Mouse (Mus musculus) lung, embryonic 16.5 days (tissue): ENCODE data around the gene B4galt5. TPM values are rescaled to one million over a fixed set of nuclear protein-coding genes. Genes with fewer than 3 reads are reported as not detected.
A peak's percentile ranks its signal among the peaks of the same experiment; 100 is the strongest.

ENCODE experiments used
- ATAC-seq: fragments of 200-750 bp; cut with Nextera tagmentation; 2 replicates; pipeline ENCODE4 v1.8.0; 2017; ENCODE audit warnings: low read depth, mild to moderate bottlenecking, moderate library complexity
- H3K27ac ChIP-seq: fragments of 300-500 bp; sonication (generic); 2 replicates; pipeline ENCODE4 v1.5.1; 2014; ENCODE audit warnings: mild to moderate bottlenecking, control low read depth, low read length
- H3K27me3 ChIP-seq: fragments of 300-500 bp; sonication (generic); 2 replicates; pipeline ENCODE4 v1.6.1; 2014; ENCODE audit warnings: low read depth, low read length, mixed read lengths; ENCODE audit not compliant: control insufficient read depth, insufficient read depth
- H3K36me3 ChIP-seq: fragments of 300-500 bp; sonication (generic); 2 replicates; pipeline ENCODE4 v1.6.1; 2014; ENCODE audit warnings: low read length; ENCODE audit not compliant: control insufficient read depth, insufficient read depth
- H3K4me1 ChIP-seq: fragments of 300-500 bp; sonication (generic); replicated peaks from 2 replicates; pipeline ENCODE4 v1.6.1; 2014; ENCODE audit warnings: low read length, mixed read lengths; ENCODE audit not compliant: control insufficient read depth, insufficient read depth
- H3K4me2 ChIP-seq: fragments of 300-500 bp; sonication (generic); 2 replicates; pipeline ENCODE4 v1.6.1; 2014; ENCODE audit warnings: low read depth, low read length, control low read depth
- H3K4me3 ChIP-seq: fragments of 300-500 bp; sonication (generic); 2 replicates; pipeline ENCODE4 v1.5.1; 2014; ENCODE audit warnings: mild to moderate bottlenecking, low read length, control low read depth
- H3K9ac ChIP-seq: fragments of 300-500 bp; sonication (generic); 2 replicates; pipeline ENCODE4 v1.6.1; 2014; ENCODE audit warnings: low read length, control low read depth
- H3K9me3 ChIP-seq: fragments of 300-500 bp; sonication (generic); 2 replicates; pipeline ENCODE4 v1.6.1; 2016; ENCODE audit warnings: low read length; ENCODE audit not compliant: control insufficient read depth
- WGBS: fragments of 180-500 bp; shearing (Covaris S2); extraction: QIAGEN DNeasy Blood & Tissue Kit; methylation state at CpG from one replicate; pipeline ENCODE4 v1.1.7; 2014; 5-methylcytosine and 5-hydroxymethylcytosine counted together
- polyA plus RNA-seq: library from polyadenylated mRNA; unstranded; fragments of >200 nt; fragmentation: Nextera tagmentation; extraction: Ambion mirVana; gene quantifications from 2 replicates; pipeline ENCODE4 v1.2.1, GENCODE M21; 2015

The B4galt5 gene
- polyA plus RNA-seq, 1 experiment from 2014 or later: 7.3 TPM

DNA sequence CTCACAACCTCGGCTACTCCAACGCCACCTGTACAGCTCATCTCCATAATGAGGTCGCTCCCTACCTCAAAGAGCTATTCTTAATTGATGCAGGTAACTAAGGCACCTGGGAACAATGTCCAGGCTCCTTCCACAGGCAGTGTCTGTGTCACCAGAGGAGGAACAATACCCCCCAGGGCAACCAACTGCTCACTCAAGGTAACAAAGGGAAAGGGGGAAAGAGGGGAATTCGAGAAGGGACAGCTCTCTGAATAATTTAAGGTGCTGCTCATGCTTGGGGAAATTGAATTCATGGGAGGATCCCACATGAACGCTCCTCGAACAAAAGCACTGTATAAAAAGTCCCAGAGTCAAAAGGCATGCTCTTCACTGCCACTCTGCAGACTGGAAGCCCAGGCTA lies 6.1 kb downstream of the B4galt5 start:
- no peaks in the 10 kb centered on the region for H3K27me3 ChIP-seq
- peaks cover 4% of the 10 kb centered on the region for H3K4me1 ChIP-seq
- no peak overlapping the region for H3K4me3 ChIP-seq
- ATAC-seq: no peak
- no peaks in the 10 kb centered on the region for H3K9me3 ChIP-seq
- 69% methylated on average over 6 of the region's 6 CpGs for WGBS
- no peaks in the 10 kb centered on the region for H3K36me3 ChIP-seq
- H3K27ac ChIP-seq: no peak overlapping the region
- H3K9ac ChIP-seq: no peak overlapping the region
- H3K4me2 ChIP-seq: no peak overlapping the region

DNA sequence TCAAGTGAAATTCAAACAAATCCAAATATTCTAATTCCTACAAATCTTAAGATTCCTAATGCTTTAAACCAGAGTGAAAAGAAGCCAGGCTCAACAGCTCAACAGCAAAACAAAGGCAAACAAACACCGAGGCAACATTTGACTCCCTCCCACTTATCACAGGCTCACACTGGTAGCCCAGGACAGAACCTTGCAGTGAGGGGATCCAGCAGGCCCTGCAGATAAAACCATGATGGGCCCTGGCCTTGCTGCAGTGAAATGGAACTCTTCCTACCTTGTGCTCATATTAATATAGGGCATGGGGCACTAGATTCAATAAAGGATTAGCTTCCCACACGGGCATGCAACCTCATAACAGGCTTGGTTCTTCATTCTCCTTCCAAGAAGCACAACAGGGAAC lies 11.4 kb downstream of the B4galt5 start:
- ATAC-seq: no peak
- H3K9ac ChIP-seq: no peak overlapping the region
- no peak overlapping the region for H3K27ac ChIP-seq
- H3K4me1 ChIP-seq: peaks cover 8% of the 10 kb centered on the region
- H3K9me3 ChIP-seq: no peaks in the 10 kb centered on the region
- H3K4me3 ChIP-seq: no peak overlapping the region
- no peak overlapping the region for H3K4me2 ChIP-seq
- no peaks in the 10 kb centered on the region for H3K27me3 ChIP-seq
- no peaks in the 10 kb centered on the region for H3K36me3 ChIP-seq
- 34% methylated on average over 2 of the region's 2 CpGs for WGBS

DNA sequence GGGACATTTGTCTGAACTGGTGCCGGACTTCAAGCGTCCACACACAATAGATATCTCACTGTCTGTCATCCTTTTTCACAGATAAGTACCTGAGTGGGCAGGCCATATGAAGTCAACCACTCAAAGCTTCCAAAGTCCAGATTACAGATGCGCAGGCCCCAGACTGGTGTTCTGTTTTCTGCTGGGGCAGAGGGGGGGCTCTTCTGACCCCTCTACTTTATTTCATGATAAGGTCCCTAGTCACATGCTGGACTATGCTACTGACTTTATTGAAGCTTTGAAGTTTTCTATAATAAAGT lies 11.8 kb downstream of the B4galt5 start:
- peaks cover 8% of the 10 kb centered on the region for H3K4me1 ChIP-seq

DNA sequence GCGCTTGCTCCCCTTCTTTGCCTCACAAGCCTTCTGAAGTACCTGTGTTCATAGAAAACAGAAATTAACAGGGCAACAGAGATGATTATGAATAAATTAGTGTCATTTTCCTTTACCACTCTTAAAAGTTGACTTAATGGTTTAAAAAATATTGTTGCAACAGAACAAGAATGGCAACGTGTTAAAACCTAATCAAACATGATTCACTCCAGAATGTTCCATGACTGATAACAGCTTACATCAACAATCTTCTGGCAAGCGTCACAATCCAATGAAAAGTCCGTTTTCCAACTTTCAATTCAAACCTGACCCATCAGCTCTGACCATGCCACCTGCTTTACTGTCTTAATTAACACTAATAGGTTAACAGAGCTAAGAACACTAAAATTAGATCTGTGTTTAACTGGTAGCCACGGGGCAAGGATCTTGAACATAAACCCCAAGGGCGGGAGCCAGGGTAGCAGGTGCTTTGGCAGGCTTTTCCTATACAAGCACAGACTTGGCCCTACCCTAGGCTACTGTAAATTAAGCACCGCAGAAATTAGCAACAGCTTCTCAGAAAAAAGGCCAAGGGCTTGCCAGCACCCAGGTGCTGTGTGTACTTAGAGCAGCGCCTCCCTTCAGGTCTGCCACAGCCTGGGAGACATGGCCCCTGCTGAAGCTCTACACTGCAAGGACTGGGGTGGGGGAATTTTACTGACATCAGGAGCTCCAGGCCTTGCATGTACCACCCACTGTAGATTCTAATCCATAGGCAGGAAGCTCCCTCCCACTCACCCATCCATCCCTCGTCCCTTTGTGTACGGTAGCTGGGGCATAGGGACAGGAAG lies 12.4 kb downstream of the B4galt5 start:
- Histone ChIP-seq H3K27me3 (no peaks in the 10 kb centered on the region), H3K9ac (0 out of 2 replicates have a peak overlapping the region, but pooled peaks have one; percentile 3), H3K4me3 (no peak overlapping the region), H3K27ac (0 out of 2 replicates have a peak overlapping the region, but pooled peaks have one; percentile 22), H3K36me3 (no peaks in the 10 kb centered on the region), H3K4me1 (peaks cover 10% of the 10 kb centered on the region), H3K4me2 (no peak overlapping the region), H3K9me3 (no peaks in the 10 kb centered on the region)
- 49% methylated on average over 10 of the region's 10 CpGs for WGBS
- peak; percentile 63 for ATAC-seq

More for the DNA sequence above, 11.8 kb downstream of the B4galt5 start:
- no peaks in the 10 kb centered on the region for H3K27me3 ChIP-seq
- 51% methylated on average over 3 of the region's 3 CpGs for WGBS
- H3K4me2 ChIP-seq: no peak overlapping the region
- no peaks in the 10 kb centered on the region for H3K9me3 ChIP-seq
- no peak overlapping the region for H3K9ac ChIP-seq
- no peak overlapping the region for H3K27ac ChIP-seq
- H3K4me3 ChIP-seq: no peak overlapping the region
- no peak for ATAC-seq
- no peaks in the 10 kb centered on the region for H3K36me3 ChIP-seq

DNA sequence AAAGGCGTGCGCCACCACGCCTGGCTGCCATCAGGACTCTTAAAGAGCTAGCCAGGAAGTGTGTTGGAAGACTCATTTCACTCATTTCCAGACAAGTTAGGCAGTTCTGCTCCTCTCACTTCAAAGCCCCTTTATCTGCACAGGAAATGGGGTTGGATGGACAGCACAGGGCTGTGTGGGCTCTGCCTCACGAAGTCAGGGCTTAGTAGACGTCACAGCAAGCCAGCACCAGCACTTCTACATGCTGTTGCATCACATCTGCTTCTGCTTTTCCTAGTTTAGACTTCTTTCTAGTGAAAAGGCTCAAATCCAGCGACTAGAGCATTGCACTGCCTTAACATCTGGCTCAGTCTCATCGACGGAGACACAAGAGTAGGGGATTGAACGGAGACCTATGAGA lies 13.9 kb downstream of the B4galt5 start:
- ATAC-seq: peak; percentile 49; the same call in 1 of the 2 replicates
- Histone ChIP-seq H3K4me2 (no peak overlapping the region), H3K9ac (no peak overlapping the region), H3K27me3 (no peaks in the 10 kb centered on the region), H3K4me1 (peaks cover 20% of the 10 kb centered on the region), H3K4me3 (no peak overlapping the region), H3K9me3 (no peaks in the 10 kb centered on the region), H3K36me3 (no peaks in the 10 kb centered on the region), H3K27ac (peak overlapping the region; percentile 19; the same call in 1 of the 2 replicates)
- 64% methylated on average over 9 of the region's 9 CpGs for WGBS

DNA sequence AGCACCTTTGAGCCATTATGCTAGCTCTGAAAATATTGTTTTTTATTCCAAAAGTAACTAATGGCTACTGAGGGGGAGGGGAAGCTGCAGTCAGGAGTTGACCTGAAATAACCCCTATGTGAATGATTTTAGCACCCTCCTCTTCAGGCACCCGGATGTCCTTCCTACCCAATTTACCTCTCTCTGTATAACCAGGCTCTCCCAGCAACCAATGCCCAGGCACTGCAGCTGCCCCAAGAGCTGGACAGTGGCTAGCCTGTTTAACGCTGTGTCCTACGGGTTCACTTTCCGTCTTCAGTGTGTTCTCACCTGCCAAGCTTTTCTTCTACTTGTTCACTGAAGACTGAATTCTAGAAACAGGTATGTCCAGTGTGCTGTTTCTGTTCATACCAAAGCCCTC lies 14.7 kb downstream of the B4galt5 start:
- ATAC-seq: no peak
- Histone ChIP-seq H3K36me3 (no peaks in the 10 kb centered on the region), H3K4me1 (peaks cover 20% of the 10 kb centered on the region), H3K4me2 (no peak overlapping the region), H3K4me3 (no peak overlapping the region), H3K9me3 (no peaks in the 10 kb centered on the region), H3K27me3 (no peaks in the 10 kb centered on the region), H3K27ac (no peak overlapping the region), H3K9ac (no peak overlapping the region)
- 73% methylated on average over 4 of the region's 4 CpGs for WGBS

DNA sequence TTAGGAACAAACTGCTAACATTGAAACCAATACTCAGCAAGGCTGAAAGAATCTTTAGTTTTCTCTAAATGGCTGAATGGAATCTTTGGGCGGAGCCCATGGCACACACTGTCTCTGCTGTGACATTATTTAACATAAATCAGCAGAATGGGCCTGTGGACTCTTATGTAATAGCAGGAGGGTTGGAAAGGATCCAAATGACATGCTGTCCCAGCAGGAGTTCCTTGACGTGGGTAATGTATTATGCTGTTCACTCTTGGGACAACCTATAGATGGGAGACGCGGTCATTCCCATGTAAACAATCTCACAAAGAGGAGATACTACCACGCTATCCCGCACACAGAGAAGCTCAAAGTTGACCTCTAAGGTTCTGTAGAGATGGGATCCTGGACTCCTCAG lies 15.5 kb downstream of the B4galt5 start:
- no peaks in the 10 kb centered on the region for H3K9me3 ChIP-seq
- no peaks in the 10 kb centered on the region for H3K27me3 ChIP-seq
- ATAC-seq: no peak
- no peak overlapping the region for H3K4me2 ChIP-seq
- H3K27ac ChIP-seq: no peak overlapping the region
- no peaks in the 10 kb centered on the region for H3K36me3 ChIP-seq
- no peak overlapping the region for H3K4me3 ChIP-seq
- H3K4me1 ChIP-seq: peaks cover 20% of the 10 kb centered on the region
- 40% methylated on average over 6 of the region's 6 CpGs for WGBS
- H3K9ac ChIP-seq: no peak overlapping the region

DNA sequence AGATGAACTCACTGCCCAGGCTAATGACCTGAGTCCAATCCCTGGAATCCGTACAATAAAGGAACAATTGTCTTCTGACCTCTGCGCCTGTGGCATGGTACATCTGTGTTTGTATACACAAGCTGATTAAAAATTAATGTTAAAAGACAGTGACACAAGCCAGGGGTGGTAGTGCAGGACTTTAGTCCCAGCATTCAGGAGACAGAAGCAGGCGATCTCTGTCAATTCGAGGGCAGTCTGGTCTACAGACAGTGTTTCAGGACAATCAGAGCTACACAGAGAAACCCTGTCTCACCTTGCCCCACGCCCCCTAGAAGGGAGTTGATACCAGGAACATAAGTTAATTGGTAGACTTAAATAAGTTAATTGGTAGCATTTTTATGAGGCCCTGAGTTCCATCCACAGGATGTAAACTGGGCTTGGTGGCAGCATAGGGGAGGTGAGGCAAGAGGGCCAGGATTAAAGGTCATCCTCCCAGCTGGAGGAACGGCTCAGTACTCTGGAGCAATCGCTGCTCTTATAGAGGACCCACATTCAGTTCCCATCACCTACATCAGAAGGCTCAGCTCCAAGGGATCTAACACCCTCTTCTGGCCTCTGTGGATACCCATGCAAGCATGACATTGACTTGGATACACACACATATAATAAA lies 16.5 kb downstream of the B4galt5 start:
- ATAC-seq: no peak
- 0 out of 2 replicates have a peak overlapping the region, but pooled peaks have one; percentile 15 for H3K27ac ChIP-seq
- WGBS: 60% methylated on average over 7 of the region's 7 CpGs
- no peaks in the 10 kb centered on the region for H3K9me3 ChIP-seq
- H3K36me3 ChIP-seq: no peaks in the 10 kb centered on the region
- no peak overlapping the region for H3K4me2 ChIP-seq
- no peaks in the 10 kb centered on the region for H3K27me3 ChIP-seq
- H3K9ac ChIP-seq: no peak overlapping the region
- no peak overlapping the region for H3K4me3 ChIP-seq
- peaks cover 20% of the 10 kb centered on the region for H3K4me1 ChIP-seq

DNA sequence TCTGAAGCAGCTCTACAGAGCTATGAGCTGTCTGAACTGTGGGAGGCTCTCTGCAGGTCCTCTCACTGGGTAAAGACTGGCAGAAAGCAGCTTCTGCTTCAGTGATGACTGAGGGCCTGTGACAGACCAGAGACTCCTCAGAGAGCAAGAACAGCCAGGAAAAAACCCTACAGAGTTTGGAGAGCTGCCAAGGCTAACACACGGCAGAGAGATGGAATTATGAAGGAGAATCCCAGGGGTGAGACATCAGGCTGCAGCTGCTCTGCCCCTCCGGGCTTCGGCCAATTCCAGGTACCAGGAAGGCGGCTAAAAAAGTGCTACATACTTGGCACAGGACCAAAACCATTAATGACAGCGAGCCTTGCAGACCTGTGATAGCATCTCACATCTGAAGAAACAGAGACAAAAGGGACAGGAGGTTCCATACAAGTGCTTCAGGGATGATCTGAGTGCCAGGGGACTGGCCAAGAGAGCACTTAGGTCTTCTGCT lies 17.5 kb downstream of the B4galt5 start:
- Histone ChIP-seq H3K9me3 (no peaks in the 10 kb centered on the region), H3K36me3 (no peaks in the 10 kb centered on the region), H3K4me2 (no peak overlapping the region), H3K4me3 (no peak overlapping the region), H3K27ac (no peak overlapping the region), H3K9ac (no peak overlapping the region), H3K27me3 (no peaks in the 10 kb centered on the region), H3K4me1 (peaks cover 15% of the 10 kb centered on the region)
- 8% methylated on average over 5 of the region's 5 CpGs for WGBS
- peak; percentile 51; the same call in 1 of the 2 replicates for ATAC-seq
